ENCODE assay signal across 32 mouse cellular contexts in genomic region chr14:122081308-122081707, GRCm38 (mm10). TPM values are rescaled to one million over a fixed set of nuclear protein-coding genes. Genes with fewer than 3 reads are reported as not detected.
A peak's percentile ranks its signal among the peaks of the same experiment; 100 is the strongest.
DNase-seq lines count a peak whose midpoint lies in the region; ATAC-seq and TF ChIP-seq lines count a peak whose summit lies in the region.
"Had no signal": no experiment of that assay in that cellular context is flagged by ENCODE, and none has a peak within 500 bp of the region (broad histone marks: within the 10 kb centered on the region; RNA-seq: fewer than 3 reads in every experiment).

No protein-coding gene starts in this region.

- no peaks in the 10 kb centered on the region for H3K27me3 ChIP-seq in MEL (ENCODE audit: control insufficient read depth in 1 of 2, insufficient read depth in 2 of 2, low read length in 2 of 2)
- H3K27me3 ChIP-seq in intestine, embryonic 15.5 days (replicated peaks): no peaks in the 10 kb centered on the region
- no peaks in the 10 kb centered on the region for H3K27me3 ChIP-seq in intestine, postnatal 0 days (replicated peaks; ENCODE audit: control insufficient read depth, insufficient read depth, low read length)
- H3K27me3 ChIP-seq: CH12.LX; embryonic facial prominence, embryonic 13.5 days; embryonic facial prominence, embryonic 15.5 days; forebrain, embryonic 13.5 days; forebrain, embryonic 15.5 days had no signal

- intact Hi-C loops in heart, postnatal 25 days (cut with DNase I): no loop called here

- no peak overlapping the region for H3K4me3 ChIP-seq in MEL (ENCODE audit: control insufficient read depth in 1 of 2, insufficient read depth in 1 of 2, low read depth in 2 of 2, low read length in 2 of 2)
- no peak overlapping the region for H3K4me3 ChIP-seq in intestine, embryonic 15.5 days (replicated peaks)
- H3K4me3 ChIP-seq in intestine, postnatal 0 days (ENCODE audit: low read depth, low read length): no peak overlapping the region
- H3K4me3 ChIP-seq: embryonic facial prominence, embryonic 13.5 days; embryonic facial prominence, embryonic 15.5 days; forebrain, embryonic 13.5 days; forebrain, embryonic 15.5 days had no signal

- H3K36me3 ChIP-seq in MEL (ENCODE audit: control insufficient read depth in 1 of 2, insufficient read depth in 2 of 2, low read length in 2 of 2): no peaks in the 10 kb centered on the region; a peak in 2 of 4 replicates
- H3K36me3 ChIP-seq in intestine, embryonic 15.5 days: no peaks in the 10 kb centered on the region
- H3K36me3 ChIP-seq in intestine, postnatal 0 days (ENCODE audit: control insufficient read depth, insufficient read depth): no peaks in the 10 kb centered on the region
- H3K36me3 ChIP-seq: embryonic facial prominence, embryonic 13.5 days; embryonic facial prominence, embryonic 15.5 days; forebrain, embryonic 15.5 days; G1E had no signal

- peak; percentile 90 for ATAC-seq in intestine, embryonic 15.5 days
- ATAC-seq in intestine, postnatal 0 days: peak; percentile 80
- ATAC-seq: activated CD4-positive, CD25-positive, alpha-beta regulatory T cell, adult 4 months; CD4-positive, CD25-positive, alpha-beta regulatory T cell, adult 4 months; forebrain, embryonic 13.5 days; forebrain, embryonic 15.5 days; forebrain, postnatal 0 days had no signal

- no peak for TF ChIP-seq EP300 in MEL (IDR thresholded peaks at IDR 0.05; ENCODE audit: low read depth in 1 of 2, low read length in 2 of 2)

- no peak overlapping the region for H3K27ac ChIP-seq in MEL (ENCODE audit: control insufficient read depth, low read depth, low read length)
- H3K27ac ChIP-seq in intestine, embryonic 15.5 days: no peak overlapping the region
- H3K27ac ChIP-seq in intestine, postnatal 0 days (ENCODE audit: low read depth, low read length): no peak overlapping the region
- H3K27ac ChIP-seq: embryonic facial prominence, embryonic 13.5 days; embryonic facial prominence, embryonic 15.5 days; forebrain, embryonic 13.5 days; forebrain, embryonic 15.5 days had no signal

- H3K4me2 ChIP-seq in intestine, embryonic 15.5 days (replicated peaks): no peak overlapping the region
- H3K4me2 ChIP-seq in intestine, postnatal 0 days (replicated peaks; ENCODE audit: low read depth): no peak overlapping the region
- H3K4me2 ChIP-seq: embryonic facial prominence, embryonic 13.5 days; embryonic facial prominence, embryonic 15.5 days; forebrain, embryonic 13.5 days; forebrain, embryonic 15.5 days had no signal

- H3K9ac ChIP-seq in MEL (ENCODE audit: control insufficient read depth, low read depth, low read length, poor library complexity, severe bottlenecking): no peak overlapping the region
- no peak overlapping the region for H3K9ac ChIP-seq in intestine, embryonic 15.5 days
- H3K9ac ChIP-seq in intestine, postnatal 0 days (ENCODE audit: low read depth, low read length): no peak overlapping the region
- H3K9ac ChIP-seq: embryonic facial prominence, embryonic 13.5 days; embryonic facial prominence, embryonic 15.5 days; forebrain, embryonic 13.5 days; forebrain, embryonic 15.5 days; forebrain, postnatal 0 days had no signal

- DNase-seq in heart, adult 11 months: peak; percentile 40
- DNase-seq in heart, postnatal 25 days (ENCODE audit: low spot score): no peak
- DNase-seq in MEL (ENCODE audit: low read depth, low spot score): peak; percentile 26
- no peak for DNase-seq in adrenal gland, adult 2 months
- DNase-seq in gastrocnemius, adult 8-10 months (ENCODE audit: low spot score in 2 of 2): no peak
- DNase-seq in T-cell, adult 2 months (ENCODE audit: low spot score): no peak
- DNase-seq: adrenal gland, postnatal 10 days; adrenal gland, postnatal 25 days; B cell, adult 2 months; cerebellum, adult 11 months; cerebellum, adult 18-20 months; cerebellum, adult 8-10 months; cerebellum, adult 9-11 months; cerebellum, postnatal 14 days; cerebellum, postnatal 36 days; embryo, embryonic 11 days; forebrain, postnatal 0 days had no signal

- no peak for TF ChIP-seq POLR2A in MEL (IDR thresholded peaks at IDR 0.05; ENCODE audit: control insufficient read depth in 1 of 2, insufficient read depth in 1 of 2, low read depth in 1 of 2, low read length in 2 of 2, poor library complexity in 1 of 2)

- H3K9me3 ChIP-seq in MEL (replicated peaks; ENCODE audit: insufficient read depth, low read length): no peaks in the 10 kb centered on the region
- no peaks in the 10 kb centered on the region for H3K9me3 ChIP-seq in intestine, embryonic 15.5 days
- H3K9me3 ChIP-seq in intestine, postnatal 0 days (ENCODE audit: control insufficient read depth): no peaks in the 10 kb centered on the region
- H3K9me3 ChIP-seq: embryonic facial prominence, embryonic 13.5 days; embryonic facial prominence, embryonic 15.5 days; forebrain, embryonic 13.5 days; forebrain, embryonic 15.5 days; G1E had no signal

- no peak for TF ChIP-seq CTCF in MEL (IDR thresholded peaks at IDR 0.05 in 2 of 3, conservative IDR thresholded peaks at IDR 0.05 in 1 of 3; ENCODE audit: control insufficient read depth in 1 of 3, insufficient read depth in 1 of 3, low read depth in 2 of 3, low read length in 3 of 3, poor library complexity in 1 of 3, severe bottlenecking in 1 of 3)
- 0 out of 2 replicates have a peak, but pooled peaks have one; percentile 4 for TF ChIP-seq CTCF in intestine, postnatal 0 days (IDR thresholded peaks at IDR 0.05; ENCODE audit: low read depth)

- no peak for TF ChIP-seq RAD21 in MEL (IDR thresholded peaks at IDR 0.05; ENCODE audit: low read depth, low read length)

- peaks cover 2 to 6% of the 10 kb centered on the region in 2 experiments; a peak in 3 of 4 replicates for H3K4me1 ChIP-seq in MEL (ENCODE audit: control insufficient read depth in 1 of 2, insufficient read depth in 2 of 2, low read length in 2 of 2)
- H3K4me1 ChIP-seq in intestine, embryonic 15.5 days (replicated peaks): no peaks in the 10 kb centered on the region
- no peaks in the 10 kb centered on the region for H3K4me1 ChIP-seq in intestine, postnatal 0 days (replicated peaks; ENCODE audit: control insufficient read depth, insufficient read depth, low read length)
- H3K4me1 ChIP-seq: embryonic facial prominence, embryonic 13.5 days; embryonic facial prominence, embryonic 15.5 days; forebrain, embryonic 13.5 days; forebrain, embryonic 15.5 days had no signal

- 15% methylated on average over 3 of the region's 3 CpGs for WGBS in intestine, embryonic 15.5 days
- 7% methylated on average over 3 of the region's 3 CpGs for WGBS in intestine, postnatal 0 days

- no peaks in the 10 kb centered on the region for H3K79me2 ChIP-seq in MEL (ENCODE audit: control insufficient read depth, insufficient read depth, low read length, poor library complexity)

TF ChIP-seq in MEL, 35 proteins besides CTCF, POLR2A, EP300 and RAD21:
- TF ChIP-seq E2F4 (IDR thresholded peaks at IDR 0.05; ENCODE audit: borderline replicate concordance, low read depth, low read length) (no peak), ZKSCAN1 (IDR thresholded peaks at IDR 0.05; ENCODE audit: low read depth, low read length) (no peak)
TF ChIP-seq in MEL: peak in this region for 0.

RNA-seq across cellular contexts. Expression of gene Tm9sf2, which starts 25.5 kb away (rescaled TPM):
- total RNA-seq in heart, postnatal 25 days (2021): 100 to 1,000 TPM; 122 to 129 TPM
- 55.8 and 59.6 TPM in 2 replicates for total RNA-seq in MEL (2012; rRNA removed)
- polyA plus RNA-seq in MEL (2012; ENCODE audit: insufficient read depth in 1 of 2, insufficient read length in 2 of 2, low read depth in 1 of 2, low replicate concordance in 2 of 2, missing spikeins in 1 of 2): 10 to 100 TPM in 1 of 2 experiments, not detected in 1; 62.7 TPM
- 247 and 273 TPM in 2 replicates for polyA plus RNA-seq in intestine, embryonic 15.5 days (2015; fragmentation: Nextera tagmentation; extraction: Ambion mirVana)
- 295 TPM in 2 replicates for polyA plus RNA-seq in intestine, postnatal 0 days (2015; fragmentation: Nextera tagmentation; extraction: Ambion mirVana)
- 100 to 1,000 TPM; 142 to 153 TPM for total RNA-seq in adrenal gland, adult 2 months (2021)
- 558 and 638 TPM in 2 replicates for polyA plus RNA-seq in adrenal gland, adult 2 months (2012; rRNA removed)
- 10 to 100 TPM; 65.0 to 68.9 (median 65.6) TPM for total RNA-seq in gastrocnemius, adult 8-10 months (2022)

RNA-seq across cellular contexts. Expression of gene Timm8a2, which starts 46.8 kb away (rescaled TPM):
- not detected for total RNA-seq in heart, postnatal 25 days (2021)
- not detected in 2 replicates for total RNA-seq in MEL (2012; rRNA removed)
- under 1 TPM in 1 of 2 experiments, not detected in 1; 0.18 TPM for polyA plus RNA-seq in MEL (2012; ENCODE audit: insufficient read depth in 1 of 2, insufficient read length in 2 of 2, low read depth in 1 of 2, low replicate concordance in 2 of 2, missing spikeins in 1 of 2)
- polyA plus RNA-seq in intestine, embryonic 15.5 days (2015; fragmentation: Nextera tagmentation; extraction: Ambion mirVana): not detected in 2 replicates
- polyA plus RNA-seq in intestine, postnatal 0 days (2015; fragmentation: Nextera tagmentation; extraction: Ambion mirVana): not detected in 2 replicates
- total RNA-seq in adrenal gland, adult 2 months (2021): not detected
- not detected in 2 replicates for polyA plus RNA-seq in adrenal gland, adult 2 months (2012; rRNA removed)
- not detected for total RNA-seq in gastrocnemius, adult 8-10 months (2022)
- total RNA-seq: adrenal gland, adult 18-20 months; adrenal gland, postnatal 25 days; adrenal gland, postnatal 4 days; CH12.LX; common myeloid progenitor, adult 5-6 weeks; forebrain, postnatal 0 days; G1E had no signal
- polyA plus RNA-seq: activated CD4-positive, CD25-positive, alpha-beta regulatory T cell, adult 4 months; CD4-positive, CD25-positive, alpha-beta regulatory T cell, adult 4 months; embryonic facial prominence, embryonic 11.5 days; embryonic facial prominence, embryonic 13.5 days; embryonic facial prominence, embryonic 15.5 days; forebrain, embryonic 11.5 days; forebrain, embryonic 13.5 days; forebrain, embryonic 15.5 days; forebrain, postnatal 0 days had no signal

Comparison
In these comparisons a context has a peak if more than half of its experiments do, and no peak if none do; other contexts are left out.
1. DNase-seq: peak in heart, adult 11 months (single experiment) and MEL (single experiment); none in heart, postnatal 25 days (single experiment), adrenal gland, adult 2 months (single experiment), gastrocnemius, adult 8-10 months (0 of 2) and T-cell, adult 2 months (single experiment).